Mouse (Mus musculus) gastrocnemius, adult 2 months (tissue): ENCODE results near the gene Unc50. TPM values are rescaled to one million over a fixed set of nuclear protein-coding genes. Genes with fewer than 3 reads are reported as not detected.

Experiments
- DNase-seq: peaks from one replicate; pipeline ENCODE4 v3.0.0; 2022
- H3K27ac ChIP-seq: fragments of 200-600 bp; 2 replicates; pipeline ENCODE4 v1.8.1; 2022; ENCODE audit warnings: mild to moderate bottlenecking
- H3K4me3 ChIP-seq: fragments of 200-600 bp; 2 replicates; pipeline ENCODE4 v1.8.1; 2022; ENCODE audit warnings: mild to moderate bottlenecking, moderate library complexity
- CTCF ChIP-seq: fragments of 200-600 bp; IDR thresholded peaks from 2 replicates; pipeline ENCODE4 v1.8.1; 2022; ENCODE audit warnings: antibody characterized with exemption, mild to moderate bottlenecking, moderate library complexity
- intact Hi-C: fragments of 180-260 bp; cut with DNase I; formaldehyde crosslinking; loops from one replicate; pipeline ENCODE4 v1.15.1; 2025
- total RNA-seq, 2 experiments: library from RNA; stranded (reverse); gene quantifications; 2 replicates each; pipeline ENCODE4 v1.2.3; 2021

Unc50 gene
- total RNA-seq, 2 experiments from 2014 or later, result 14.2 to 16.6 TPM

DNA sequence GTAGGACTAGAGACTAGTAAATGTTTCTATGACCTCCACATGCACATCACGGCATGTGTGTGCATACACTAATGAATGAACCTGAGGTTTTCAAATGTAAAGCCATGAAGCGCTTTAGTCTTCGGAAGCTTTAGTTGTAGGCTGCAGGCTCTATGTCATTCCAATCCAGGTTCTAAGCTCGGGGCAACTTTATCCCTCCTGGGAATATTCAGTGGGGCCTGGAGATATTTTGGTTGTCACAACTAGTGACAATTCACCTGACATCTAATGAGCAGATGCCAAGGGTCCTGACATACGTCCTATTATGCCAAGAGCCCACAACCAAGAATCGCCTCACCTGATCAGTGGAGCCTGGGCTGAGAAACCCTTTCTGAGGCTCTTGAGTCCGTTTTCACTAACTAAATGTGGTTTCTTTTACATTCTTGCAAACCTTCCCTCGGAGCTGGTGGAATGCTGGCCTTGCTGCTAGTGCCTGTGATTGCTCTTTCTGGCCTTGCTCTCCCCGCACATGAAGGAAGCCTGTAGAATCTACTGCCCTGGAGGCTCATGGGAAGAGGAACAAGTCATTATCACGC, 35.0 kb downstream of the Unc50 start:
- no peak for TF ChIP-seq CTCF
- no peak overlapping the region for H3K27ac ChIP-seq
- intact Hi-C loops, result no loop called here
- no peak for DNase-seq
- H3K4me3 ChIP-seq, result no peak overlapping the region

- intact Hi-C loops, result no loop called here
- H3K4me3 ChIP-seq, result no peak overlapping the region
- peak; percentile 27; the same call in 1 of the 2 replicates for TF ChIP-seq CTCF
- H3K27ac ChIP-seq, result no peak overlapping the region
- DNase-seq, result no peak
Measured at GRCm38 (mm10) chr1:37466322-37466995, 36.5 kb downstream of the Unc50 start.

DNA sequence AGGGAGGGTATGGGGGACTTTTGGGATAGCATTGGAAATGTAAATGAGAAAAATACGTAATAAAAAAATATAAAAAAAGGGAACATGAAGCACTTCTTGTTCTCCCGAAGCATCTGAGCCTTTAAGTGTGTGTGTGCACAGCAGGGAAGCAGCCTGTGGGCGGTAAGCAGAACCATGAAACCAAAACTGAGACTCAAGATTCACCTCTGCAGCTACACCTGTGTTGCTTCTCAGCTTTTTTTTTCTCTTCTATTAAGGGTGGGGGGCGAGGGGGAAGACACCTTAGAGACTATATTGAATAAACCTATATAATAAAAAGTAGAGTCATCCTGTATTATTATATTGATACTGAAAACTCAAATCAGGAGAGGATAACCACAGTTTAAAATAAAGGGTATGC, 37.9 kb downstream of the Unc50 start:
- Histone ChIP-seq H3K4me3 (no peak overlapping the region), H3K27ac (no peak overlapping the region)
- no peak for TF ChIP-seq CTCF
- intact Hi-C loops, result no loop called here
- no peak for DNase-seq

DNA sequence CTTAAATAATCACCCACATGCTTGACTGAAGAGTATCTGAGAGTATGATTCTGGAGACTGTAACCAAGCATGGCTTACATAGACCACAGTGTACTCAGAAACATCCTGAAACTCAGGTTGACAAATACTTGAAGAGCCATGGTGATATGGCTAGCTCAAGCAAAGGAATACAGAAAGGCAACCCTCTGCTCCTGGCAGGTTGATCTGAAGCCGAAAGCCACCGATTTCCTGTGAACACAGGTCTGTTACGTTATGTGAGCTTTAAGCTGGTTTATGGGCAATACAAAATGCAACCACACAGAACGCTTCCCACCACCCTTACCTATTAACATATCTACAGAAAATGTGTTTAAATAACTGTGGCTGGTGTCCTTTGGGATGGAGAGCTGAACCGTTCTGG, 39.1 kb downstream of the Unc50 start:
- no peak for TF ChIP-seq CTCF
- intact Hi-C loops, result no loop called here
- no peak for DNase-seq
- Histone ChIP-seq H3K27ac (no peak overlapping the region), H3K4me3 (no peak overlapping the region)

DNA sequence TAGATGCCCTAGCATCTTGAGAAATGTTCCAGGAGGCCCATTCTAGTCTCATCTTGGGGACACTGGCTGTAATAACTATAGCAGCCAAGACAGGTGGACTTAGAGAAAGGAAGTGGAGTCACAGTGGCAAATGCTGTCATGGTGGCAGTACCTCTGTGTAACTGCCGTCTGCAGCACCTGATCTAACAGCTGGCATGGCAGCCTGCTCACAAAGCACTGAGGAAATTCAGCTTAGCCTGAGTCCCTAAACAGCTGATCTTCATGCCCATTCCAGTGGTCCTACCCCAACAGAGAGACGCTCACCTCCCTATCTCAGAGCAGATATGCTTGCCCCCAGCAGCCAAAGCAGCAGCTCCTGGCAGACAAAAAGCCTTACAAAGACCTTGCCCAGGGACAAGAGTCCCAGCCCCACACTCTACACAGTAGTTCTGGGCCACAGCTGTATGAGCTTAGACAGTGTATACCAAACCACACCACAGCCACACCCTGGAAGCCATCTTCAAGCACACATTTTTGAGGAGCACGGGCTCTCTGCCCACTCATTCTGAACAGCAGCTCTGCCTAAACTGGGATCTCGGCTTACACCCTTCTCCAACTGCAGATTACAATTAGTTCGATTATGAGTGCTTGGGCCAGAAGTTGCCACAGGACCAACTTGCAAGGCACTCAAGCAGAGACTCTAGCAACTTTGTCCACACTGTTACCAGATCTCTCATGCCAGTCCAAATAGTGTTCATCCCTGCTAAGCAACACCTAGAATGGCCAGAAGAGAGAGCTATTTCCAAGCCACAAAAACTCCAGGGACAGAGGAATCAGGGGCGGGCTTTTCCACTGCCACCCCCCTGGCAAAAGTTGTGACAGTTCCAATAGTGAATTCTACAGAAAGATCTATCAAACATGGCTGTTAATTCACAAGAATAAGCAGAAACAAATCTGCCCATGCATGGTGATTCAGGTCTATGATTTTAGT, 41.5 kb downstream of the Unc50 start:
- intact Hi-C loops, result loop anchor here (5.0 kb wide), 1 partner anchor 166 kb away; no protein-coding TSS in a partner anchor
- no peak for DNase-seq
- Histone ChIP-seq H3K4me3 (no peak overlapping the region), H3K27ac (no peak overlapping the region)
- TF ChIP-seq CTCF, result peak; percentile 56

GRCm38 (mm10) chr1:37473251-37473650, 43.3 kb downstream of the Unc50 start:
- intact Hi-C loops, result loop anchor here (5.0 kb wide), 1 partner anchor 164 kb away; no protein-coding TSS in a partner anchor
- Histone ChIP-seq H3K27ac (no peak overlapping the region), H3K4me3 (no peak overlapping the region)
- no peak for DNase-seq
- TF ChIP-seq CTCF, result no peak

GRCm38 (mm10) chr1:37474046-37474445, 44.1 kb downstream of the Unc50 start:
- H3K27ac ChIP-seq, result peak overlapping the region; percentile 48; the same call in 1 of the 2 replicates
- no peak overlapping the region for H3K4me3 ChIP-seq
- intact Hi-C loops, result loop anchor here (5.0 kb wide), 1 partner anchor 163 kb away; no protein-coding TSS in a partner anchor
- TF ChIP-seq CTCF, result no peak
- DNase-seq, result no peak

- intact Hi-C loops, result loop anchor here (5.0 kb wide), 1 partner anchor 163 kb away; no protein-coding TSS in a partner anchor
- no peak overlapping the region for H3K4me3 ChIP-seq
- no peak for DNase-seq
- peak overlapping the region; percentile 48; the same call in 1 of the 2 replicates for H3K27ac ChIP-seq
- no peak for TF ChIP-seq CTCF
Measured at GRCm38 (mm10) chr1:37474634-37475190, 44.8 kb downstream of the Unc50 start.

GRCm38 (mm10) chr1:37475312-37475711, 45.4 kb downstream of the Unc50 start:
- Histone ChIP-seq H3K27ac (no peak overlapping the region), H3K4me3 (no peak overlapping the region)
- intact Hi-C loops, result no loop called here
- no peak for DNase-seq
- no peak for TF ChIP-seq CTCF

DNA sequence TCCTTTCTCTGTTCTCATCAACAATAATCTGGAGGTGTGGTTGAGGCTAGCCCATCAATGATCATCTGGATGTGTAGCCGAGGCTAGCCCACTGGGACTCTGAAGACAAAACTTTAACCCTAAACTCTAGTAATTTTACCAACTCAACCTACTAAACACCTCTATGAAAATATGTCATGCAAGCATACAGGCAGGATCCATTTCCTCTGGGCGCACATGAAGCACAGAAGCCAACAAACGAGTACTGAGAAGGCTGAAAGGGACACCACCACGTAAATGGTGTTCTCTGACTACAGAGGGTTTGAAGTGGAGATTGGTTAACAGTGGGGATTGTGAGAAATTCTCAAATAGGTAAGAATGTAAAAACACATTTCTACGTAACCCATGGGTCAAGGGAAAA, 47.3 kb downstream of the Unc50 start:
- DNase-seq, result no peak
- H3K4me3 ChIP-seq, result no peak overlapping the region
- intact Hi-C loops, result no loop called here
- no peak for TF ChIP-seq CTCF
- H3K27ac ChIP-seq, result no peak overlapping the region

DNA sequence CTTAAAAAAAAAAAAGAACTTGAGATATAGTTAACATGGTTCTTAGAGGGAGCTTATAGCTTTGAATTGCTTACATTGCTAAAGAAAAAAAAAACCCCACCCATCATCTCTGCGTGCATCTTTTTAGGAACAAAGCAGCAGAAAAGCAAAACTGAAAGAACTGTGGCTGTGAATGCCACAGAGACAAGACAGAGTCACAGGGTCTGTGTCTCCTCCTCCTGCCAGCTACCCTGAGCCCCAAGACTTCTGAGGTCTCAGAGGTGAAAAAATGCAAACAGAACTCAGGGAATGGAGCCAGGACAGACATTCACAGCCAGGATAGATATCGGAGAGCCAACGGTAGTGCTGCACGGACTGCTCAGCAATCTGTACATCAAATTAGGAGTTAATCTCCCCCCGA, 48.0 kb downstream of the Unc50 start:
- H3K4me3 ChIP-seq, result peak overlapping the region; percentile 42
- DNase-seq, result no peak
- TF ChIP-seq CTCF, result no peak
- H3K27ac ChIP-seq, result 0 out of 2 replicates have a peak overlapping the region, but pooled peaks have one; percentile 24
- intact Hi-C loops, result no loop called here

DNA sequence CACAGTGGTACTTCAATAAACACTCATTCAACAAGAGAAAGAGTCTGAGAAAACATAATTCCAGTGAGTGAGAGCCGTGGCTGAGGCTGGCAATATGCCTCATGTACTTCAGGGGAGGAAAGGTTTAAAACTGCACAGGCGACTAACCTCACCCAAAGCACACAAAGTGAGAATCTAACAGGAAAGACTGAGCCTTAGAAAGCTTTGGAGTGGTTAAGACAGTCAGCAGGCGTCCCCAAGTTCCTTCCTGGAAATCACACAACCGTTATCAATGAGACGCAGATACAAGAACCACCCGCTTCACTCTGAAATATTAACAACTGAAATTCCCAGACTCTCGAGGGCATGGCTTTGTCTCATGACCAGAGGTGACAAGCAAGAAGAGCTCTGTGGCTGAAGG, 48.5 kb downstream of the Unc50 start:
- intact Hi-C loops, result no loop called here
- Histone ChIP-seq H3K4me3 (peak overlapping the region; percentile 42), H3K27ac (no peak overlapping the region)
- DNase-seq, result no peak
- TF ChIP-seq CTCF, result no peak
